Mouse (Mus musculus): ENCODE measurements around the gene Tnrc6b.

GRCm38 (mm10) chr15:80931345-80931960 is 220.3 kb downstream of the Tnrc6b start:
- TF ChIP-seq CTCF (IDR thresholded peaks at IDR 0.05; ENCODE audit: control insufficient read depth, insufficient read depth, insufficient read length) (no peak), MAX (IDR thresholded peaks at IDR 0.05) (no peak), MYOD1 (IDR thresholded peaks at IDR 0.05; ENCODE audit: control insufficient read depth, insufficient read length, low read depth) (no peak), CEBPB (IDR thresholded peaks at IDR 0.05; ENCODE audit: low read depth) (no peak)
